Mouse (Mus musculus): ENCODE results near the gene Depdc1b. TPM values are rescaled to one million over a fixed set of nuclear protein-coding genes. Genes with fewer than 3 reads are reported as not detected.

Depdc1b gene
- total RNA-seq, 2 experiments from 2014 or later: 0.82 to 0.92 TPM

DNA sequence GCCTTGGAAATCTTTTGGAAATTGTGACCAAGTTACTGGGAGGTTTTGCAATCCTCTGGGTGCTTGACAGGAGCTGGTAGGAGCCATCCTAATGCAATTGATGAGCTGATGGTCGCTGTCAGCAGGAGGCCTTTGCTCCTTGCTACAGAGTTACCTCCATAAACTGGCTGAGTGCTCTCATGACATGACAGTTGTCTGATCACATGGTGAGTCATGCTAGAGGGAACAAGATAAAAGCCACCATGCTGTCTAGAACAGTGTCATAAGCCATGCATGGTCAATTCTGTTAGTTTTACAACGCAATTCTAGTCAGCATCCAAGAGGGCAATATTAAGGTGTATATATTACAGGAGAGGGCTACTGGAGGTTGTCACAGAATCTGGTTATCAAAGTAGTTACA lies 99.3 kb downstream of the Depdc1b start:
- DNase-seq: no peak
- intact Hi-C loops (cut with DNase I; ENCODE audit: low total_unique reads): no loop called here

- intact Hi-C loops (cut with DNase I; ENCODE audit: low total_unique reads): no loop called here
- no peak for DNase-seq
Observed at GRCm38 (mm10) chr13:108418741-108419507, 102.8 kb downstream of the Depdc1b start.

DNA sequence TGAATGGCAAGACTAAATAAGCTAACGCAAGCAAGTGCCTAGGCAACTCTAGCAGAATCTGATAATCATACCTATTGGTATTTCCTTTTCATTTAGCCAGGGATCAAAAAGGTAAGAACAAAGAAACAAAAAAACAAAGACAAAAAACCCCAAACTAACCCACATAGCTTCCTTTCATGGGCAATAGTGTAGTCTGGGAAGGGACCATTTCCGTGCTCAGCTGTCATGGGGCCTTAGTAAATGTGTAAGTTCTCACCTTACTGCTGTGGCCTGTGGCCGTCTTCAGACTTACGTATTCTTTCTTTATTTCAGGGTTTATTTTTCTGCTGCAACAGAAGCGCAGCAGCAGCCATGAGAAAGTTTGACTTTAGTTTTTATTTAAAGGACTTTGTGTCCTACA lies 110.2 kb downstream of the Depdc1b start:
- intact Hi-C loops (cut with DNase I; ENCODE audit: low total_unique reads): no loop called here

GRCm38 (mm10) chr13:108428809-108429208 lies 112.7 kb downstream of the Depdc1b start:
- no peak for DNase-seq
- intact Hi-C loops (cut with DNase I; ENCODE audit: low total_unique reads): no loop called here

More for the DNA sequence above, 110.2 kb downstream of the Depdc1b start:
- DNase-seq: no peak

DNA sequence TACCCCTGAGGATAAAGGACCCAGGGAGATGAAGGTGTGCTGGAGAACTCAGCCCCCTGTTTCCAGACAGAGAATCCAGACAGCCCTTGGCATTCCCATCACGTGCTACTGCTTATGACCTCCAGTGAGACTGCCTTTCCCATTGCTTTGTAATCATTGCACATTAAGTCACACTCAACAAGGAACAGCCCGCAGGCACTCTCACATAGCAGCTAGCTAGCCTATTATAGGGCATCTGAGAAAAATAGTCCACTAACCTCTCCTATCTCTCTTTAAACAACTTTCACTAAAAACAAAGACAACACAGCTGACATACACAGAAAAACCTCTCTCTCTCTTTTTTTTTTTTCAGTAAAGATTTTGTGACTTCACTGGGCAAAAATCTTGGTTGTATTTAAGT lies 113.5 kb downstream of the Depdc1b start:
- DNase-seq: no peak
- intact Hi-C loops (cut with DNase I; ENCODE audit: low total_unique reads): no loop called here

- intact Hi-C loops (cut with DNase I; ENCODE audit: low total_unique reads): no loop called here
- no peak for DNase-seq
Observed at GRCm38 (mm10) chr13:108431776-108432175, 115.6 kb downstream of the Depdc1b start.

DNA sequence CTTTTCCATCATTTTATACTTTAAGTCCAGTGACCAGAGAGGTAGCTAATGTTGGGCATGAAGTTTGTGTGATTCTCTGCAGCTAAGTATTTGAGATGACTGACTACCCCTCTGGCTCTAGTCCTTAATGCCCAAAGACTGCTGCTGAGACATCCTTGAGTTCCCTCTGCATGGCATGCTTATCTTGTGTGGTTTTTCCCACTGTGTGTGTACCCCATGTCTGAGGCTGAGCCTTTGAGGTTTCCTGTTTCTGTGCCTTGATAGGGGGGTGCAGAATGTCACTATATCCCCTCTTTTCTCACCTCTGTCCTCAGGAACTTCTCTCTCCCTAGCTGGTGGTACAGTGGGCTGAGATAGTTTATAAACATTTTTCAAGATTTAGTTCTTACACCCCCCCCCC lies 119.6 kb downstream of the Depdc1b start:
- intact Hi-C loops (cut with DNase I; ENCODE audit: low total_unique reads): no loop called here
- DNase-seq: no peak

GRCm38 (mm10) chr13:108437424-108437823 lies 121.3 kb downstream of the Depdc1b start:
- intact Hi-C loops (cut with DNase I; ENCODE audit: low total_unique reads): no loop called here
- no peak for DNase-seq

DNA sequence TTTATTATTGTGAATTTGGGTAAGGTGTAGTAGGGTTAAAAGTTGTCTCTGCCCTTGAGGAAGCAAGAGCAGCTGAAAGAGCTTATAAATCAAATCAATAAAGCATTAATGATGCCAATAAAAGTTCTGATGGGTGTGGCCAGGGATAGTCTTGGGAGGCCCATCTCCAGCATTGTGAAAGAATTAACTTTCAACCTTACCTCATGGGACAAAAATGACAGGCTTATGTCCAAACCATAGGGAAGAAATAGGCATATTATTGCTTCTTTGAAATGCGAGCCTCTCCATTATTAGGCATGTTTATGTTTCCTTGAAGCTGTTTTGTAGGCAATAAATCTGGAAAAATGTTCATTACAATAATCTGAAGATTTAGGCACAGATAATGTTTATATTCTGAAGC lies 122.9 kb downstream of the Depdc1b start:
- intact Hi-C loops (cut with DNase I; ENCODE audit: low total_unique reads): no loop called here
- no peak for DNase-seq

GRCm38 (mm10) chr13:108448348-108448931 lies 132.3 kb downstream of the Depdc1b start:
- no peak for DNase-seq
- intact Hi-C loops (cut with DNase I; ENCODE audit: low total_unique reads): no loop called here

DNA sequence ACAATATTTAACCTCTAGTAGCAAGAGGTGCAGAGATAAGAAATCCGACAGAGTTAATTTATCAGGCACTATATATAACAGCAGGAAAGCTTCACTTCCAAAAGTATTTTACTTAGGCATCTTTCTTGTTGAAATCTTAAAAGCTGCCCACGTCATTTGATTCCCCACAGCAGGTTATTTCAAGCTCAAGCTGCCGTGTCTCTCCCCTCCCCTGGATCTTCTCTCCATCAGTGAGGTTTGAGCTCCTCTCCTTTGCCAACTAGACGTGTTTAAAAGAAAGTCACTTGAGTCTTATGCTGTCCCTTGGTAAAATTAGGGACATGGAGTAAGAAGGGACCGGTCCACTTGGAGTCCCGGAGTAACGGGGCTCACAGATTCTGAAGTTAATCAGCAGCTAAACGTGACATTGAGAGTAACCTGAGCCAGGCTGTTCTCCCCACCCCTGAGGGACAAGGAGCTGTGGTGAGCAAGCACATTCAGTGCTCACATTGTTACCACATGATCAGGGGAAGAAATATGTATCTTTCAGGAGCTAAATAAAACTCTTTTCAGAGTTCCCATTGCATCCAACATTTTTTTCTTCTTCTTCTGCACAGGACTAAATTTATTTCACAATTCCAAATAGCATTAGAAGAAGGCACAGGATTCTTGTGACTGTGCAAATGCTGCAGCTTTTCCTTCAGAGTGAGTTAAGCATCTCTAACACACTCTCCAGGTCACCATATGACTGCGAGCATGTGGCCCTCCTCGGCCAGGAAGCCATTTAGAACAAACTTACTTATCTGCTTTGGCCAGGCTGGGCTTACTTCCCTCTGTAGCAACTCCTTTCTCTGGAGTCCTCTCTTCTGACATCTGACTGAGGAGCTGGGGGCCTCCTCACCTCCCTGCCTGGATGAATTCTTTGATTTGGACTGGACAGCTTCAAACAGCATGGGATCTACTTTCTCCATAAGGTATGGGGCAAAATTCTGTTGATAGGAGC lies 133.3 kb downstream of the Depdc1b start, which contains the start of gene Pde4d:
Gene Pde4d, plus strand, starts transcription at position 833 of the 982 bp plus-strand sequence.
- intact Hi-C loops (cut with DNase I; ENCODE audit: low total_unique reads): no loop called here
- DNase-seq: no peak

- DNase-seq: no peak
- intact Hi-C loops (cut with DNase I; ENCODE audit: low total_unique reads): no loop called here
Observed at GRCm38 (mm10) chr13:108451122-108451521, 135.0 kb downstream of the Depdc1b start.

GRCm38 (mm10) chr13:108453064-108453919 lies 137.2 kb downstream of the Depdc1b start:
- no peak for DNase-seq
- intact Hi-C loops (cut with DNase I; ENCODE audit: low total_unique reads): no loop called here

Other genes with a start within 250 kb of the Depdc1b start
- 10 to 100 TPM; 12.1 to 15.9 TPM for gene Ndufaf2, start 157.7 kb upstream of the Depdc1b start, total RNA-seq (2021)
- 1 to 10 TPM; 5.6 to 7.7 TPM for gene Ercc8, start 157.6 kb upstream of the Depdc1b start, total RNA-seq (2021)
- 1 to 10 TPM in 1 of 2 experiments, under 1 TPM in 1; 0.44 to 1.1 TPM for gene Elovl7, start 101.9 kb upstream of the Depdc1b start, total RNA-seq (2021)
- gene Pde4d, start 133.6 kb downstream of the Depdc1b start, total RNA-seq (2021): 100 to 1,000 TPM in 1 of 2 experiments, 10 to 100 TPM in 1; 91.2 to 126 TPM